Mouse (Mus musculus): ENCODE measurements around the gene Btbd3.

The Btbd3 gene

GRCm38 (mm10) chr2:138551516-138551915 lies 295.2 kb downstream of the Btbd3 start:
- peak; percentile 45 for DNase-seq

GRCm38 (mm10) chr2:138555106-138555862 lies 298.9 kb downstream of the Btbd3 start:
- no peak for DNase-seq

DNA sequence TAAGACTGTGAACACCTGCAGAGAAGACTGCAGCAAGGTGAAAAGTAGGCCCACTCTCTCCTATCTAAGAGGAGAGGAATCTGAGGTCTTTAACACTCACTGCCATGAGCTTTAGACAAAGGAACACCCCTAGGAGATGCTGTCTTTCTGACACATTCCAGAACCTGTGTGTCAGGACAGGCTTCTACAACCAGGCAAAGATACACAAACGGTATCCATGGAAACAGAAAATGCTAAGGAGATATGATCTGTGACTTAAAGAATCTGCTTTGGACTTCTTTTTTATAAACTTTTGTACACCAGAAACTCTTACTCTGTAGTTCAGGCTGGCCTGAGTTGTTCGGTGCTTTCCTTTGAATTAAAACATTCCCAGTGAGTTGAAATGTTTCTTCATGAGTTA lies 329.6 kb downstream of the Btbd3 start:
- DNase-seq, result no peak

GRCm38 (mm10) chr2:138587335-138587734 lies 331.0 kb downstream of the Btbd3 start:
- no peak for DNase-seq

GRCm38 (mm10) chr2:138587795-138588545 lies 331.6 kb downstream of the Btbd3 start:
- DNase-seq, result no peak

DNA sequence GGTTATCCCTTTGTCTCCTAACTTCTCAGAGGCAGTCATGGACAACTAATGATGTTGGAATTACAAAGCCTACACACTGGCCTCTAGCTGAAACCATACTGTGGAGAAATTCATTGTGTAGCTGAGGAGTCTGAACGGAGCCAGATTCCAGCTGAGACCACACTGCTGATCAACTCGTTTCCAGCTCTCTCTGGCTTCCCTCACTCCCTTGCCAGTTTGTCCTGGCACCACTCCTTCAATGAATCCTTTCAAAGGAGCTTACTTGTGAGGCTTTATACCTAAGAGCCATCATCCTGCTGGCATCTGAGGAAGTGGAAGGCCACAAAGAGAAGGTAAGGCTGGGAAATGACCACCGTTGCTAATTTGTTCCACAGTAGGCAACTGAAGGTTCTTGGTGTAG lies 332.7 kb downstream of the Btbd3 start:
- peak; percentile 65 for DNase-seq

GRCm38 (mm10) chr2:138590307-138590706 lies 333.9 kb downstream of the Btbd3 start:
- no peak for DNase-seq

DNA sequence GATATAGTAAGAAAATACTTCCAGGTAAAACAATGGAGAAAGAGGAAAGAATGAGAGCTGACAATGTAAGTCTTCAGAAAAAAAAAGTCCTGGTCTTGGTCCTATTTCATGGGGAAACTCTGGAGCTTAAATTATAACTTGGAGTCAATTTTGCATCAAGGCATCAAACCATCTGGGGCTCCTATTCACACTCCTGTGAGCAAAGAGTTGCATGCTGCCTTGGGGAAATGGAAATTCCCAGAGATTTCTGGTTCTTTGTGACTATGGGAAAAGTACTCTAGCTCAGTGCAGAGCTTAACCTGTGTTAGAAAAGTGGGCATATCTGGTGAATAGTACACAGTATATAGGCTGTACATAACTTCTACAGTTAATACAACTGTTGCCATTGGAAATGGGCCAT lies 356.0 kb downstream of the Btbd3 start:
- no peak for DNase-seq

DNA sequence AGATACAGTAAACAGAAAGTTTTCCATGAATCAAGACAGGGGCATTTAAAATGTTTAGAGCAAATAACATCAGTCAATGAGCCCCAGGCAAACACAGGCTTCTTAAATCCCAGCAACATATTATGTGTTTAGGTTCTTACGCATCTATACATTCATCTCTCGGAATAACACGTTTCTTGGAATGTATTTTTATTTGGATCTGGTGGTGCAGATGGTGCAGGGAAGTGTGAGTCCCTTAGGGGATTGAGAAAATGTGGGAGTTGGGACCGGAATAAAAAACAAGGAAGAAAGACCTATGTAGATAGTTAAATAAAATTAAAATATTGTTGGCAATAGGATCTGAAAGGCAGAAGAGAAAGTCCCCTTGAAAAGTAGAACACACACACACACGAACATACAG lies 361.1 kb downstream of the Btbd3 start:
- no peak for DNase-seq
